Mouse (Mus musculus): ENCODE results near the gene Fgd2.

- no peak for TF ChIP-seq FLI1 (IDR thresholded peaks at IDR 0.05; ENCODE audit: low read length)
- no peak for TF ChIP-seq GATA1 (IDR thresholded peaks at IDR 0.05; ENCODE audit: borderline replicate concordance, low read length)
These were observed 49.2 kb downstream of the Fgd2 start for GRCm38 (mm10) chr17:29409800-29410343.
